Mouse (Mus musculus) erythroblast, embryonic 14.5 days (primary cell): Measurements from ENCODE around the gene Plch1. TPM values are rescaled to one million over a fixed set of nuclear protein-coding genes. Genes with fewer than 3 reads are reported as not detected.

Experiments used
- H3K27me3 ChIP-seq: 2 replicates; pipeline ENCODE4 v1.6.1; 2012; ENCODE audit warnings: inconsistent platforms; ENCODE audit not compliant: control insufficient read depth
- H3K36me3 ChIP-seq: 2 replicates; pipeline ENCODE4 v1.6.1; 2012; ENCODE audit warnings: mild to moderate bottlenecking, inconsistent platforms; ENCODE audit not compliant: control insufficient read depth
- H3K4me1 ChIP-seq: 2 replicates; pipeline ENCODE4 v1.6.1; 2012; ENCODE audit warnings: inconsistent platforms; ENCODE audit not compliant: control insufficient read depth
- H3K4me3 ChIP-seq: replicated peaks from 2 replicates; pipeline ENCODE3; 2012; ENCODE audit warnings: moderate library complexity, mild to moderate bottlenecking, inconsistent platforms
- H3K9me3 ChIP-seq: 2 replicates; pipeline ENCODE4 v1.6.1; 2012; ENCODE audit warnings: low read length, inconsistent platforms, mixed read lengths; ENCODE audit not compliant: control insufficient read depth
- GATA1 ChIP-seq: IDR thresholded peaks from 2 replicates; pipeline ENCODE4 v1.6.1; 2012; ENCODE audit warnings: low read length, inconsistent platforms, mixed read lengths
- TAL1 ChIP-seq: IDR thresholded peaks from 3 replicates; pipeline ENCODE4 v1.6.1; 2012; ENCODE audit warnings: low read length, inconsistent platforms, mixed read lengths
- polyA plus RNA-seq: library from polyadenylated mRNA; stranded (reverse); fragments of >175 nt; gene quantifications from 2 replicates; pipeline ENCODE4 v1.2.3, GENCODE M21; 2012

The Plch1 gene
- polyA plus RNA-seq, 1 experiment, result not detected

DNA sequence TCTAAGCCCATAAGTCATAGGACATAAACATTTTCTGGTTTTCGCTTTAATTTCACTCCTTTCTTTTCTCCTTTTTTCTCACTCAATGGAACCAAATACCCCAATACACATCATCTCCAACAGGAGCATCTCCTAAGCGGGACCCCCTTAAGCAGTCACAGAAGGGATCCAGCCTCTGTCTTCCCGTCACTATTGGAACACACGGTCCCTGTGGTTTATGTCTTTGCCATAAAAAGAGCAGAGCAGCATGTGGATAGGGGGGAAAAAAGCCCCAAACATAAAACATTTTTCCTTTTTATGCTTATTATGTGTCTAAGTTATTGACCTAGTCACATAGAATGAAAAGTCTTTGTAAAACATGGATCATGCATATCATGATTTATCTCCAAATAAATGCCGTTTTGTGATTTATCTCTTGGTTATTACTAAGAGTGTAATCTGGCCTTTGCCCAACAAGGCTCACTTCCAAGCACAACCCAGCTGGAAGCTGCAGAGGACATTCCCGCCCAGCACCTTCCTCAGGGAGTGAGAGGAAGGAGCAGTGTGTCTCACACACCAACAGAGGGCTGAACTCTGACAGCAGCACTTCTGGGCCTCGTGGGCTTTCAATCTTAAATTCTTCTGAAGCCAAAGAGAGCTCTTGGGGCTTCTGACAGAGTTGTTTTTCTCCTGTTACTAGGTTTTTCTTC is 126.5 kb downstream of the Plch1 start:
- Histone ChIP-seq H3K4me3 (no peak overlapping the region), H3K27me3 (no peaks in the 10 kb centered on the region), H3K36me3 (no peaks in the 10 kb centered on the region), H3K4me1 (no peaks in the 10 kb centered on the region), H3K9me3 (no peaks in the 10 kb centered on the region)
- TF ChIP-seq TAL1 (no peak), GATA1 (no peak)

DNA sequence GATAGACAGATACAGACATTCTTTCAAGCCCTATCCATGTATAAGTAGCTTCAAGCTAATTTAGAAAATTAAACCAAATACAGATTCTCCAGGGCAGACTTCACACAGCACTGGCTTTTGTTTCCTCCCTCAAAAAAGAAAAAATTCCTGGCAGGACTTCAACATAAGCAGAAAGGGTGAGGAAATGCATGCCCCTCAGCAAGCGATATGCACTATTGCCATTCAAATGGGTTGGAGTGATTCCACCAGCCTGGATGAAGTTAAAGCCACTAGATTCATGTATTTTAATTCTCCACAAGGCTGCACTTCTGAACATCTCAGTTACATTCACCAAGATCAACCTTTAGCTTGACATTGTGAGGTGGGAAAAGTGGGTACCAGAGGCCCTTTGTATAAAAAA is 138.5 kb downstream of the Plch1 start:
- TF ChIP-seq TAL1 (no peak), GATA1 (no peak)
- H3K4me3 ChIP-seq, result no peak overlapping the region
- no peaks in the 10 kb centered on the region for H3K36me3 ChIP-seq
- H3K9me3 ChIP-seq, result no peaks in the 10 kb centered on the region
- no peaks in the 10 kb centered on the region for H3K4me1 ChIP-seq
- no peaks in the 10 kb centered on the region for H3K27me3 ChIP-seq

GRCm38 (mm10) chr3:63740073-63740472 is 159.2 kb downstream of the Plch1 start:
- H3K27me3 ChIP-seq, result no peaks in the 10 kb centered on the region
- TF ChIP-seq GATA1 (no peak), TAL1 (no peak)
- no peaks in the 10 kb centered on the region for H3K36me3 ChIP-seq
- H3K4me3 ChIP-seq, result no peak overlapping the region
- H3K4me1 ChIP-seq, result no peaks in the 10 kb centered on the region
- H3K9me3 ChIP-seq, result no peaks in the 10 kb centered on the region

GRCm38 (mm10) chr3:63728325-63728724 is 170.9 kb downstream of the Plch1 start:
- Histone ChIP-seq H3K9me3 (no peaks in the 10 kb centered on the region), H3K27me3 (no peaks in the 10 kb centered on the region), H3K4me3 (no peak overlapping the region), H3K36me3 (no peaks in the 10 kb centered on the region), H3K4me1 (no peaks in the 10 kb centered on the region)
- no peak for TF ChIP-seq TAL1
- TF ChIP-seq GATA1, result no peak

- no peaks in the 10 kb centered on the region for H3K4me1 ChIP-seq
- H3K9me3 ChIP-seq, result no peaks in the 10 kb centered on the region
- H3K4me3 ChIP-seq, result no peak overlapping the region
- H3K27me3 ChIP-seq, result no peaks in the 10 kb centered on the region
- no peaks in the 10 kb centered on the region for H3K36me3 ChIP-seq
- TF ChIP-seq GATA1 (no peak), TAL1 (no peak)
Measured at GRCm38 (mm10) chr3:63726667-63727342, 172.5 kb downstream of the Plch1 start.

DNA sequence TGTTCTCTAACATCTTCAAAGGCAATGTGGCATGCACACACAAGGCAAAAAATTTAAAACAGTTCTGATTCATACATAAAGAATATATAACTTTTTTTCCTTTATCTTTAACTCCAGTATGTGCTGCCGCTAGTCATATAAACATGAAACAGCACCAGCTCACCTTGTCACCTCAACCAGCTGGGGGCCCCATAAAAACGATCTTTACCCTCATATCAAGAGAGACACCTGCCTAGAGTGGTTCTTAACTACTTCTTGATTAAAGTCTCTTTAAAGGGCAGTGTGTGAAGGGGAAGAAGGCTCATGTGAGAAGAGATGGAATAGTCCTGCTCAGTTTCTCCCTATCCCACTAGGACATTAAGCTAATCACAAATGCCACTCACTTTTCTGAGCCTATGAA is 205.6 kb downstream of the Plch1 start:
- Histone ChIP-seq H3K4me1 (no peaks in the 10 kb centered on the region), H3K4me3 (no peak overlapping the region)

DNA sequence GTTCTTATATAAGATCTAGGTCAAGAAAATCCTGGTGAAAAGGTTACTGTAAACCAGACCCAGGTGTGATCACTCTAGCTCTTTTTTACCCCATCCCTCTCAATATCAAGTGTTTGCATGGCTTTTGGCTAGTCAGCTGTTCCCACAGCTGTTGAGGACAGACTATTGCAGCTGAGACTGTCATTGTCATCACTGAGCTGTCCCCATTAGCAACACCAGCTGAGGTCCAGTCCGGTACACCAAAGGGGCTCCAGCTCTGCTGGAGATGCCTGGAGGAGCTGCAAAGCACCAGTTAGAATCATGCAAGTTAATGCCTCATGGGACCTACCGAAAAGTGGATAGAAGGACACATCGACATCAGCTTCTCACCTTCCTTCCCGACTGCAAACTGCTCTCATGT is 206.5 kb downstream of the Plch1 start:
- Histone ChIP-seq H3K36me3 (no peaks in the 10 kb centered on the region), H3K27me3 (no peaks in the 10 kb centered on the region), H3K9me3 (peaks cover 2% of the 10 kb centered on the region; the same call in 1 of the 2 replicates), H3K4me1 (no peaks in the 10 kb centered on the region), H3K4me3 (no peak overlapping the region)
- no peak for TF ChIP-seq GATA1
- no peak for TF ChIP-seq TAL1

More for the DNA sequence above, 205.6 kb downstream of the Plch1 start:
- no peaks in the 10 kb centered on the region for H3K27me3 ChIP-seq
- H3K9me3 ChIP-seq, result peaks cover 2% of the 10 kb centered on the region; the same call in 1 of the 2 replicates
- TF ChIP-seq TAL1, result no peak
- TF ChIP-seq GATA1, result no peak
- H3K36me3 ChIP-seq, result no peaks in the 10 kb centered on the region

DNA sequence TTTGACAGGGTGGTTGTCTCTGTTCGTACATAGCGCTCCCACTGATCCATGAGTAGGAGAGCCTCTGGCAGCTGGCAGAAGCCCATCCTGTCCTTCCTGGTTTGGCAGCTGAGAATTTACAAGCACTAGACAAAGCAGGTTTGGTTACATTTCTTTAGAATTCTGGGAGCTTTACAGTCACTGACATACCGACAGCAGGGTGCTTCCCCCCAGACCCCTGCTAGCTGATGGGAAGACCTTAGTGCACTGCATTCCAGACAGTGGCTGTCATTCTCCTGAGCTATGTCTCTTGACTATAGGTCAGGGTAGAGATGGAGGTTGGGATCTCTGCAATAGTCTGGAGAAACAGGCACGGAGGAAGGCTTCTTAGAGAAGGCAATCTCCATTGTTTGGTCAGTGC is 230.5 kb downstream of the Plch1 start:
- Histone ChIP-seq H3K27me3 (no peaks in the 10 kb centered on the region), H3K4me1 (no peaks in the 10 kb centered on the region), H3K9me3 (peaks cover 4% of the 10 kb centered on the region), H3K4me3 (no peak overlapping the region), H3K36me3 (no peaks in the 10 kb centered on the region)
- no peak for TF ChIP-seq TAL1

GRCm38 (mm10) chr3:63665307-63665706 is 234.0 kb downstream of the Plch1 start:
- no peaks in the 10 kb centered on the region for H3K36me3 ChIP-seq
- H3K4me3 ChIP-seq, result no peak overlapping the region
- TF ChIP-seq TAL1, result no peak
- H3K4me1 ChIP-seq, result no peaks in the 10 kb centered on the region
- no peaks in the 10 kb centered on the region for H3K27me3 ChIP-seq
- H3K9me3 ChIP-seq, result peaks cover 4% of the 10 kb centered on the region
